Mouse (Mus musculus): ENCODE data around the gene Pdgfb.

- no peak for TF ChIP-seq CTCF (IDR thresholded peaks at IDR 0.05; ENCODE audit: low read depth)
- TF ChIP-seq EP300 (optimal IDR thresholded peaks at IDR 0.05): no peak
Measured at GRCm38 (mm10) chr15:80047973-80048372, 33.2 kb upstream of the Pdgfb start.
